Mouse (Mus musculus) thymus, adult 2 months (tissue): ENCODE results near the gene Pno1. TPM values are rescaled to one million over a fixed set of nuclear protein-coding genes. Genes with fewer than 3 reads are reported as not detected.

Experiments
- DNase-seq: peaks from one replicate; pipeline ENCODE4 v3.0.0; 2021
- H3K27ac ChIP-seq: fragments of 200-500 bp; 2 replicates; pipeline ENCODE4 v1.5.1; 2012; ENCODE audit warnings: low read length, control low read depth; ENCODE audit not compliant: control insufficient read depth, insufficient read depth
- H3K27me3 ChIP-seq: fragments of 200-500 bp; 2 replicates; pipeline ENCODE4 v1.6.1; 2012; ENCODE audit warnings: mild to moderate bottlenecking, low read length, moderate library complexity, mixed read lengths; ENCODE audit not compliant: control insufficient read depth, insufficient read depth
- H3K36me3 ChIP-seq: fragments of 200-500 bp; 2 replicates; pipeline ENCODE4 v1.6.1; 2012; ENCODE audit warnings: mild to moderate bottlenecking, low read length, moderate library complexity; ENCODE audit not compliant: control insufficient read depth, insufficient read depth
- H3K4me1 ChIP-seq: fragments of 200-500 bp; replicated peaks from 2 replicates; pipeline ENCODE4 v1.6.1; 2012; ENCODE audit warnings: low read length; ENCODE audit not compliant: control insufficient read depth, insufficient read depth
- H3K4me3 ChIP-seq: fragments of 200-500 bp; 2 replicates; pipeline ENCODE4 v1.5.1; 2012; ENCODE audit warnings: mild to moderate bottlenecking, low read length, control low read depth, moderate library complexity; ENCODE audit not compliant: control insufficient read depth, insufficient read depth
- CTCF ChIP-seq: fragments of 200-500 bp; IDR thresholded peaks from 2 replicates; pipeline ENCODE4 v1.5.1; 2012; ENCODE audit warnings: mild to moderate bottlenecking, control low read depth, low read length, moderate library complexity, borderline replicate concordance; ENCODE audit not compliant: control insufficient read depth, poor library complexity, insufficient read depth; ENCODE audit errors: extremely low read depth
- POLR2A ChIP-seq: fragments of 200-500 bp; IDR thresholded peaks from 2 replicates; pipeline ENCODE4 v1.6.1; 2012; ENCODE audit warnings: mild to moderate bottlenecking, low read length, control low read depth, moderate library complexity; ENCODE audit not compliant: control insufficient read depth, poor library complexity, insufficient read depth; ENCODE audit errors: extremely low read depth
- WGBS: fragments of 180-500 bp; shearing (Covaris S2); methylation state at CpG from one replicate; pipeline ENCODE4 v1.1.7; 2018; 5-methylcytosine and 5-hydroxymethylcytosine counted together
- polyA plus RNA-seq: library from polyadenylated mRNA; depleted of rRNA; stranded (reverse); fragments of >200 nt; gene quantifications from 2 replicates; pipeline ENCODE4 v1.2.3, GENCODE M21; 2012

The Pno1 gene
- polyA plus RNA-seq, 1 experiment: 3.7 TPM

DNA sequence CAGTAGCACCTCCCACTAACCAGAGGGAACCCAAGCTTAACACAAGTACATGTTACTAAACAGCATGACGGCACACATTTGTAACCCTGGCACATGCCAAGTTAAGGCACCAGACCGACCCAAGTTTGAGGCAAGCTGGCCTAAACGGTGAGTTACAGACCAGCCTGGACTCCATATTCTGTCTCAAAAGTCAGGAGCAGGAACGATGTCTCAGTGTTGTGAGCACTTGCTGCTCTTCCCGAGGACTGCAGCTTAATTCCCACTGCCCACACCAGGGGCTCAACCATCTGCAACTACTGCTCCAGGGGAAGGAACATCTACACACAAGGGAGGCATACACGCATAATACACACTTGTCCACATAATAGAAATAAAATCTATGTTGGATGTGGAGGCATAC lies 8.9 kb downstream of the Pno1 start:
- Histone ChIP-seq H3K4me3 (no peak overlapping the region), H3K27ac (no peak overlapping the region), H3K36me3 (peaks cover 38% of the 10 kb centered on the region), H3K27me3 (no peaks in the 10 kb centered on the region), H3K4me1 (no peaks in the 10 kb centered on the region)
- WGBS: 96% methylated on average over 6 of the region's 6 CpGs
- TF ChIP-seq CTCF (no peak), POLR2A (no peak)
- DNase-seq: no peak

DNA sequence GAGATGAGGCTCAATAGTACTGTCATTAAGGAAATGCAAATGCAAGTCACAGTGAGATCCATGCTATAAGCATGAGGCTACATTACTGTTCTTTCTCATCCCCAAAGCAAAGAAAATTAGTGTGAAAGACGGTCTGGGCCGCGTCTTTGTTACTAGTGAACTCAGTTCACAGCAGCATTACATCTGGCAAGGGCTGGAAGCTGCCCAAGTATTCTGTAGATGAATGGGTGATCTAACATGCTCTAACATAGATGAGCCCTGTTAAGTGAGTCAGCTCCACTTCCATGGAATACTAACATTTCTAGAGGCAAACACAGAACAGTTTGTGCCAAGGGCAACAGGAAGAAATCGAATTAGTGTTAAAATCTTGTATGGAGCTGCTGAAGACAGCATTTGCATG lies 10.4 kb downstream of the Pno1 start:
- TF ChIP-seq CTCF (no peak), POLR2A (no peak)
- H3K36me3 ChIP-seq: peaks cover 51% of the 10 kb centered on the region
- 95% methylated on average over 4 of the region's 4 CpGs for WGBS

DNA sequence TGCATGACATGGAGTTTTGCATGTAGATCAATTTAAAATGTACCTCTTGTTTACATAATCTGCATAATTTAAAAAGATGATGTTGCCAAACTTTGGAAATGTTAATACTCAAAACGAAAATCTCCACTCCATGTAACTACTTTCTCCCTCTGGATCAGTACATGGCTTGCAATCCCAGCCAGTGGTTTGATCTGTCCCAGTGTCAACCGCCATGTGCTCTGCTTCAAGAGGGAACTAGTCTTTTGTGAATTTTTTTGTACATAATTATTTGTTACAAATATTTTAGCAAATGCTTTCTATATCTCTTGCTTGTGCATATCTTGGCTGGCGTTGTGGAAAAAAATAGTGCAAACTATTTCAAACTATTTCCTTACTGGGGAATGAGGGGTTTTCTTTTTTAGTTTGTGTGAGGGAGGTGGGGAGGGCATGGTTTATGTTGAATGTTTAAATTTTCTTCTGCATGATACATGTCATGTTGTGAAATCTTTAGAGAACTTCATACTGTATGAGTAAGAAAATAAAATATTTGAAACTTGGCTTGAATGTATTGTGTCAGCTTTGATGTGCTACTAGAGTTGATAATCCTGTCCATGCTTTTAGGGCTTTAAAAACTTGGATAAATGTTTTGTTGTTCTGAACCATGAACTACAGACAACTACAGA lies 11.4 kb downstream of the Pno1 start:
- Histone ChIP-seq H3K27ac (no peak overlapping the region), H3K4me1 (no peaks in the 10 kb centered on the region), H3K27me3 (no peaks in the 10 kb centered on the region), H3K36me3 (peaks cover 61% of the 10 kb centered on the region), H3K4me3 (no peak overlapping the region)
- over 99% methylated on average over 3 of the region's 3 CpGs for WGBS
- TF ChIP-seq CTCF: no peak
- no peak for TF ChIP-seq POLR2A
- no peak for DNase-seq

More for the DNA sequence above, 10.4 kb downstream of the Pno1 start:
- Histone ChIP-seq H3K27ac (no peak overlapping the region), H3K27me3 (no peaks in the 10 kb centered on the region), H3K4me3 (no peak overlapping the region), H3K4me1 (no peaks in the 10 kb centered on the region)
- no peak for DNase-seq

DNA sequence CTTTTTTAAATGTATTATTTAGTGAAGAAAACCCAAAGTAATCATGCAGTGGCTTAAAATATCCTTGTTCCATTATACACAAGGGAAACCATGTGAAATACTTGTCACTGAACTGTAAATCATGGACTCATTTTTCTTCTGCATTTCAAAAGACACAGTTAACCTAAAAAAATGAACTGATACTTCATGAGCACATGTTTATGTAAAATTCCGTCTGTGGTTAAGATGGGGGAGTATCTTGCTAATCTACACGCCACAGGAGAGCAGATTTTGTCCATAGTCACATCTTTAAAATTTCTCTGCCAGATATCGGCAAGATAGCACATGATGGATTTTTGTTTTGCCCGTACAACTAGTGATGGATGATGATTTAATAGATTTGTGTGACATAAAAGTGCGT lies 12.2 kb downstream of the Pno1 start:
- no peak for DNase-seq
- Histone ChIP-seq H3K27me3 (no peaks in the 10 kb centered on the region), H3K4me1 (no peaks in the 10 kb centered on the region), H3K36me3 (peaks cover 63% of the 10 kb centered on the region), H3K27ac (no peak overlapping the region), H3K4me3 (no peak overlapping the region)
- 94% methylated on average over 5 of the region's 5 CpGs for WGBS
- TF ChIP-seq POLR2A (no peak), CTCF (no peak)

DNA sequence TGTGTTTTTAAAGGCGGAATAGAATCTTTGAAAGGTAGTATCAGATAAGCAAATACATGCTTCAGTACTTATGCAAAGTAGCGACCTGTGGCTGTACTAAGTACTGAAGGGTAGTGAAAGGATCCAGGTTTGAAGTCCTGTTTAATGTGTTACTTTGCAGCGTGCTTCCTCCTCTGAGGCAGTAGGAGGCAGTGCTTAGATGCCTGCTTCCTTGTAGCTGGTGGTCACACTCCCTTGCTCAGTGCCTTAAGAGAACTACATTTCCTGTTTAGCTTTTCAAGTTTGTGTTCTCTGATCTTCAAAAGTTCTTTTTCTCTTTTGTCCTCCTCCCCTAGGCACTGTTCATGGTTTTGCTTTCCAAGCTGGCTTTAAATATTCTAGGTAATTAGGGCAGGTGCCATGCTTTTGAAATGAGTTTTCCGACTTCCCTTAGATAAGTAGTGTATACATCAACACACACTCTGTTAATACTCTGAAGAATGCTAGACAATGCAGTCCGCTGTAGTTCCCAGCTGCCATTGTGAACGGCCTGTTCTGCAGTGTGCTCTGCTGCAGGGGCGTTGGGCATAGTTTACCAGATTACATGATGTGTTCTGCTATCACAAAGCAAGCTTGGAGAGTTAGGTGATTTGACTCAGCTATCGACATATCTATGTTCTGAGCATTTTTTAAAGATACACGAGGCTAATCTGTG lies 19.1 kb downstream of the Pno1 start:
- DNase-seq: peak; percentile 26
- Histone ChIP-seq H3K27me3 (no peaks in the 10 kb centered on the region), H3K4me3 (no peak overlapping the region), H3K36me3 (peaks cover 26% of the 10 kb centered on the region), H3K27ac (peak overlapping the region; percentile 49; the same call in 1 of the 2 replicates), H3K4me1 (peaks cover 2% of the 10 kb centered on the region; the same call in 1 of the 2 replicates)
- TF ChIP-seq POLR2A (no peak), CTCF (no peak)
- 64% methylated on average over 9 of the region's 9 CpGs for WGBS

DNA sequence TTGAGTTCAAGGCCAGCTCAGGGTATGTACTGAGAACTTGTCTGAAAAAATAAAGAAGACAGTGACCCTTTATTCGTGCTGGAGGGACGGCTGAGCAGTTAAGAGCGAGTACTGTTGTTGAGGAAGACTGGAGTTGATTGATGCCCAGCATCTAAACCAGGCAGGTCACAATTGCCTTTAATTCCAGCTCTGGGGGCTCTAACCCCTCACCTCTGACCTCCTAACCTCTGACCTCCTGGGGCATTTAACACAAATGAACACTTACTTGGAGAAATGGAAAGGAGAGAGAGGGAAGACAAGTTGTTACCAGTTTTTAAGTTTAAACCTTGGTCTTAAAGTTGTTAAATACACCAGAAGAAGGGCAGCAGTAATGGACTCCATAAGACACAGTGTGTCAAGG lies 22.6 kb downstream of the Pno1 start:
- Histone ChIP-seq H3K27me3 (no peaks in the 10 kb centered on the region), H3K36me3 (no peaks in the 10 kb centered on the region), H3K27ac (no peak overlapping the region), H3K4me3 (no peak overlapping the region), H3K4me1 (peaks cover 2% of the 10 kb centered on the region; the same call in 1 of the 2 replicates)
- DNase-seq: no peak
- 96% methylated on average over 3 of the region's 3 CpGs for WGBS
- no peak for TF ChIP-seq CTCF
- no peak for TF ChIP-seq POLR2A

DNA sequence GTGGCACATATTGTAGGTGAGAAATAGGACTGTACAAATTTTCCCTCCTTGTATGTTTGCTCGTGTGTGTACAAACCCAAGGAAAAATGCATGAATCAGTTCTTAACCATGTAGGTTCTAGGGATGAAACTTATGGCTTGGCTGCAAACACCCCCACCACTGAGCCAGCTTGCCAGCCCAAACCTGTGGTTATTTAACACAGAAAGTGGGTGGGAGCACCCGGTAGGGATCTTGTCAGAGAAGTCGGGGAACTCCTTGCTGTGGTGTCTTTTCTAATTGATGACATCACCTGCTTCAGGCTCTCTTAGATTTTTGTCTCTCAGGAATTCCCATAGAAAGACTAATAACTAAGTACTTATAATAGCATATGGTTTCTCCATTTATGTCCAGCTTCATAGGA lies 23.7 kb downstream of the Pno1 start:
- Histone ChIP-seq H3K4me1 (peaks cover 2% of the 10 kb centered on the region; the same call in 1 of the 2 replicates), H3K4me3 (no peak overlapping the region), H3K27me3 (no peaks in the 10 kb centered on the region), H3K27ac (no peak overlapping the region), H3K36me3 (no peaks in the 10 kb centered on the region)
- TF ChIP-seq CTCF: no peak
- no peak for TF ChIP-seq POLR2A
- WGBS: 88% methylated on average over 3 of the region's 3 CpGs
- no peak for DNase-seq
